Mouse (Mus musculus): ENCODE measurements around the gene Serpinb9b. TPM values are rescaled to one million over a fixed set of nuclear protein-coding genes. Genes with fewer than 3 reads are reported as not detected.

Gene Serpinb9b
- 0.24 and 0.43 TPM in 2 replicates for polyA plus RNA-seq (2015; fragmentation: Nextera tagmentation; extraction: Ambion mirVana)

DNA sequence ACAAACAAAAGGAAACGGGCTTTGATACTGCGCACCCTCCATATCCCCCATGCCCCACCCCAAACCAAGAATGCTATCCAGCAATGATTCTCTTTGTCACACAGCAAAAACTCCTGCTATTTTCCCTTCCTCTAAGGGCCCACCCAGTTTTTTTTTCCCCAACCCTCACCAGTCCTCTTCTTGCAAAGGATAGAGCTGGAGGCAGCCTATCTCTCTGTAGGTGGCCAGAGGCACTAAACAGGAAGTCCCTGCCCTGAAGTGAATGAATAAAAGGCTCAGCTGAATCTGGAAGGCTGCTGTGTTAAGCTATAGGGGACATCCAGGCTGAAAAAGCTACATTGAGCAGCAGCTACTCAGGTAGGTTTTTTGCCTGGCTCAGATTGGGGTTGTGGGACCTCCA, at the start of gene Serpinb9b:
Gene Serpinb9b, plus strand, starts transcription at position 173 of the 400 bp plus-strand sequence.

GRCm38 (mm10) chr13:33002950-33003349, 24.3 kb upstream of the Serpinb9b start, which contains the start of gene Serpinb9:
Gene Serpinb9 (plus strand): TSS chr13:33003250.

GRCm38 (mm10) chr13:33078056-33078705, 51.0 kb downstream of the Serpinb9b start, which contains the start of gene Serpinb1b:
Gene Serpinb1b (plus strand): TSS chr13:33078575.

Other genes with a start within 250 kb of the Serpinb9b start
- gene Mylk4, start 243.5 kb upstream of the Serpinb9b start, polyA plus RNA-seq (2015; fragmentation: Nextera tagmentation; extraction: Ambion mirVana) = 0.08 and 0.11 TPM in 2 replicates
- gene Wrnip1, start 225.4 kb upstream of the Serpinb9b start, polyA plus RNA-seq (2015; fragmentation: Nextera tagmentation; extraction: Ambion mirVana) = 39.9 and 40.7 TPM in 2 replicates
- not detected in 2 replicates for gene D930007J09Rik, start 224.6 kb upstream of the Serpinb9b start, polyA plus RNA-seq (2015; fragmentation: Nextera tagmentation; extraction: Ambion mirVana)
- 3.4 and 7.4 TPM in 2 replicates for gene Serpinb1a, start 176.2 kb upstream of the Serpinb9b start, polyA plus RNA-seq (2015; fragmentation: Nextera tagmentation; extraction: Ambion mirVana)
- 0.15 TPM in 1 of 2 replicates, not detected in the other for gene Serpinb1c, start 129.2 kb upstream of the Serpinb9b start, polyA plus RNA-seq (2015; fragmentation: Nextera tagmentation; extraction: Ambion mirVana)
- gene Serpinb6b, start 62.2 kb upstream of the Serpinb9b start, polyA plus RNA-seq (2015; fragmentation: Nextera tagmentation; extraction: Ambion mirVana) = 2.9 and 3.2 TPM in 2 replicates
- gene Serpinb9, start 24.2 kb upstream of the Serpinb9b start, polyA plus RNA-seq (2015; fragmentation: Nextera tagmentation; extraction: Ambion mirVana) = 4.3 and 5.6 TPM in 2 replicates
- gene Serpinb1b, start 51.2 kb downstream of the Serpinb9b start, polyA plus RNA-seq (2015; fragmentation: Nextera tagmentation; extraction: Ambion mirVana) = 82.8 and 90.5 TPM in 2 replicates
- gene Serpinb9c, start 132.3 kb downstream of the Serpinb9b start, polyA plus RNA-seq (2015; fragmentation: Nextera tagmentation; extraction: Ambion mirVana) = not detected in 2 replicates
- not detected in 2 replicates for gene Serpinb9d, start 165.5 kb downstream of the Serpinb9b start, polyA plus RNA-seq (2015; fragmentation: Nextera tagmentation; extraction: Ambion mirVana)
- not detected in 2 replicates for gene Serpinb9e, start 222.2 kb downstream of the Serpinb9b start, polyA plus RNA-seq (2015; fragmentation: Nextera tagmentation; extraction: Ambion mirVana)

Measured in neural tube, postnatal 0 days (tissue).